Mouse (Mus musculus) ovary, postnatal 10 days (tissue): Measurements from ENCODE around the gene Atg101.

Experiments
- DNase-seq: peaks from one replicate; pipeline ENCODE4 v3.0.0; 2022; ENCODE audit warnings: low spot score

Gene Atg101

DNA sequence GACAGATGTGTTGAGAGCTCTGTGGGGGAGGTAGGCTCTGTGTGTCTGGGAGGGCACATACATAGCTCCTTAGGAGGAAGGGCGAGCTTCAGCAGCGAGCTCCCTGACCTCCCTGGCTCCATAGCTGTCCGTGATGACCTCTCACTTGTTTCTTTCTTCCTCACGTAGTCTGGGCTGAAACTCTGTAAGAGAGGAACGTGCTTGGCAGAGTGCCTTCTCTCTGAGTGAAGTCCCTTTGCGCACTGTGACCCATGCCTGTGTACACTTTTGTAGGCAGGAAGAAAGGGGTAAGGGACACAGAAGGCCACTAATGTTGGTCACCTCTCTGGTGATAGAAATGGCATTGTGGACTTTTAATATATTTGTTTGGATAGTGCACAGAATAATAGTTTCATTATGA, 3.3 kb downstream of the Atg101 start:
- DNase-seq, result no peak

DNA sequence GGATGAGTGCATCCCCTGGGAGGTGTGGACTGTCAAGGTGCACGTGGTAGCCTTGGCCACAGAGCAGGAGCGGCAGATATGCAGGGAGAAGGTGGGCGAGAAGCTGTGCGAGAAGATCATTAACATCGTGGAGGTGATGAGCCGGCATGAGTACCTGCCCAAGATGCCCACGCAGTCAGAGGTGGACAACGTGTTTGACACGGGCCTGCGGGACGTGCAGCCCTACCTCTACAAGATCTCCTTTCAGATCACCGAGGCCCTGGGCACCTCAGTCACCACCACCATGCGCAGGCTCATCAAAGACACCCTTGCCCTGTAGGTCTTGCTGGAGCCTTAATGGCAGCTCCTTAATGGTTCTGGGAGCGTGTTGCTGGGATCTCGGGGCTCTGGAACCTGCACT, 6.3 kb downstream of the Atg101 start:
- DNase-seq, result no peak

DNA sequence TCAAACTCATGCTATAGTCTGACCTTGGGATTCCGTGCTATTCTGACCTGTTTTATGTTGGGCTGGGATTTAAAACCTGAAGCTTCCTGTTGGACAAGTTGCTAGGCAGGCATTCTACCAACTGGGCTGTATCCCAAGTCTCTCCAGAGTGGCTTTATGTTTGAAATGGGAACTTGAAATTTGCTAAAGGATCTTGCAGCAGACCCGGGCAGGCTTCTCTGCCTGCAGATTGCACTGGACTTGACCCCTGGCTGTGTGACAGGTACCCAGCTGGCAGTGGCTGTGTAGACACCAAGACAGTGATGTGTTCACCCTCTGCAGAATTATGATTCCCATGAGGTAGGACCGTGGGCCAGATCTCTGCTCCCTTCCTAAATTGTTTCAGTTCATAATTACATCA, 7.9 kb downstream of the Atg101 start:
- no peak for DNase-seq

DNA sequence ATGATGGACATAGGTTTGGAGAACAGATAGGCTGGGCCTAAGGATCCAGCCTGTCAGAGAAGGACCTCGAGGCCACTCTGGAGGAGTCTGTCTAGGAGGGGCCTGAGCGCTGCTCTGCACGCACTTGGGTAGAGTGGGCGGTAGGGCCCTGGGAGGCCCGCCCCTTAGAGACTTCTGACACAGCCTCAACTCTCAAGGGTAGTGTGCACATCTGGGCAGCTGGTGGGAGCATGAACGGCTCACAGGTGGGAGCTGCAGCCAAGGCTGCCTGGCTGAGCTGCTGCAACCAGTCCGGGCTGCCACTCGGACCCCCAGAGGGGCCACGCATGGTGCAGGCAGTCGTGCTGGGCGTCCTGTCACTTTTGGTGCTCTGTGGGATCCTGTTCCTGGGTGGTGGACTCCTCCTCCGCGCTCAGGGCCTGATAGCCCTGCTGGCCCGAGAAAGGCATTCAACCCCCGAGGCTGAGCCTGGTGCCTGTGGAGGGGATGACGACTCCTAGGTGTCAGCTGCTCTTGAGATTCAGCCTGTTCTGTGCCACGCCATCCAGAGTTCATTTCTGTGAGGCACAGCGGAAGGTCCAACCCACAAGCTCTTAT, 9.1 kb downstream of the Atg101 start, which contains the start of gene 6030408B16Rik:
TSS of gene 6030408B16Rik (plus strand) at position 188 of the 597 bp plus-strand sequence.
- no peak for DNase-seq

DNA sequence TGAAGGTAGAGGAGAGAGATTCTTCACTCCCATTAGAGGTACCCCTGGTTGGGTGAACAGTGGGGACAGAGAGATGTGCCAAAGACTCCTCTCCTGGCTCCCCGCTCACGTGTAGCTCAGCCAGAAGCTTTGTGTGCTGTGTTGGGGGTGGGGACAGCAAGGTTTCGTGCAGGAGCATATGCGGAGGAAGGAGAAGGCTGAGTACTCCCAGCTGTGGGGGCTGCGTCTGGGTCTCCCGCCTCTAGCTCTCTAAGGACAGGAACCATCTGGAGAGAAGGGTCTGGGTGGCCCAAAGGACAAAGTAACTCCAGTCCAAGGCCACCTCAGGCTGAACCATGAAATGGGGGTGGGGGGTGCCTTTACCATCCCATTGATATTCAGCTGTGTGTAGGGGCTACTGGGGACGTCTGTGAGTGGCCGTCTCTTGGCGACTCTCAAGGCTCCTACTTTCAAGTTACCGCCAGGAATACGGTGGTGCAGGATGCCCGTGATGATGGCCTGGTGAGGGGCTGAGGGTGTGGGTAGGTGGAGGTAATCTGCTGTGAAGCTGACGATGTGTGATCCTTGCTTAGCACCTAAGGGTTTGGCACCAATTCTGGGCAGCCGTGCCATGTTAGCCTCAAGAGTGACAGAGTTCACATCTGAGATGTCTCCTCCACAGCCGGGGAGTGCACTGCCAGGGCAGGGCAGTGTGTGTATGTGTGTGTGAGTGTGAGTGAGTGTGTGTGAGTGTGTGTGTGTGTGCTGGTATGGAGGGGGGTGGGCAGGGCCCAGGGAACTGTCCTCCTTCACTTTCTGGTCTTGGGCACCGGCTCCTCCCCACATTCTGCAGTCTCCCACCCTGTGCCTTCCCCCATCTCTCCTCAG, 10.2 kb downstream of the Atg101 start:
- no peak for DNase-seq

DNA sequence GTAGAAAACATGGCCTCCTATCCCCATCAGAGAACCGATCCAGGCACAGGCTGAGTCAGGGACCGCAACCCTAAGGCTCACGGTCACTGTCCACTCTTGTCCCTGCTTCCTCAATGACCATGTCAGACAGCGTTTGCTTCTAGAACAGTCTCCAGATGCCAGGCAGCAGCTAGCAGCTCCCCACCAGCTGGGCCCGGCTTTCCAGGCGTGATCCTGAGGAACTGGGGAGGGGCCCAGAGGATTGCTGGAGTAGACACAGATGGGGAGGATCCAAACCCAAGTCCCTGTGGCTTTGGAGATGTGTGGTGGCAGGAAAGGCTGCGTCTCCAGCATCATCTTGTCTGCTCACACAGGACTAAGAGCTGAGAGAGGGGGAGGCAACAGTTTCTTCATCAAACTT, 11.0 kb downstream of the Atg101 start:
- no peak for DNase-seq

DNA sequence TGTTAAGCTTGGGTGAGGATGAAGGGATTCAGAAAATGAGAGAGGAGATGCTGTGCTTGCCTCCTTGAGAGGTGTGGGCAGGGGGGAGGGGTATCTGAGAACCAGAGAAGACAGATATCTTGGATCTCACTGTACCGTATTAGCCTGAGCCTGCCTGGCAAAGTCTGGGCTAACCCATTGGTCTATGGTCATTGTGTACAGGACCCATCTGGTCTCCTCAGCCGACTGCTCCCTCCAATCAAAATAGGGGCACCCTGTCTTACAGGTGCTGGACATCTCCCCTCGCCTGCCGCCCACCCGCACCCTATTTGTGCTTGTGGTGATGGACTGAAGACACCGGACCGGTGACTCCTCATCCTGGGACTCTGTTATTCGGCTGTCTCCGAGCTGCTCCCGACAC, 11.5 kb downstream of the Atg101 start:
- DNase-seq, result no peak

DNA sequence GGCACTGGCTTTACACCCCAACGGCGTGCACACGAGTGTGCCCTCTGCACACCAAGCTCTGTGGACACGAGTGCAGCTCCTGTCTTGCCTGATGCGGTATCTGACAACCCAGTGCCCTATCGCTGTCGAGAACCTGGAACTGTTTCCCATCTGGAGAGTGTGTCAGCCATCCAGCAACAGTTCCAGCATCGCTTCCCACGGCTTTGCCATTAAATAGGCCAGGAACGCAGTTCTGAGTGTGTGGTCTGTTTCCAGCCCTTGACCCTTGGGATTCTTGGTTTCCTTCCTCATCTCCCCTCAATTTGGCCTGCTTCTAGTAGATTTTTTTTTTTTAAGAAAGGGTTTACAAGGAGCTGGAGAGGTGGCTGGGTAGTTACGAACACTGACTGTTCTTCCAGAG, 12.0 kb downstream of the Atg101 start:
- DNase-seq, result no peak

DNA sequence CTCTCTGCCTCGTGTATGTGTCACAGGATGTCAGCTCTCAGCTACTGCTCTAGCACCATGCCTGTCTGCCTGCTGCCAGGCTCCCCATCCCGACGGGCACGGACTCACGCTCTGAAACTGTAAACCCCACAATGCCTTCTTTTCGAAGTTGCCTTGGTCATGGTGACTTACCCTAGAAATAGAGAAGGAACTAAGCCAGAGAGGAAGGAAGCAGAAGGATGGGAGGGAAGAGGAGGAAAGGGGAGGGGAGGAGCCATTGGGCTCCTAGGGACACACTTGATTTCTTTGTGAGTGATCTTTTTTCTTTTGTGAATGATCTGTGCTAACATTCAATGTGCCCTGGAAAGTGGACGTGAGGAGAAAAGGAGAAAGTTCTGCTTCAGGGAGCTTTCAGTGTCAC, 13.9 kb downstream of the Atg101 start:
- no peak for DNase-seq

DNA sequence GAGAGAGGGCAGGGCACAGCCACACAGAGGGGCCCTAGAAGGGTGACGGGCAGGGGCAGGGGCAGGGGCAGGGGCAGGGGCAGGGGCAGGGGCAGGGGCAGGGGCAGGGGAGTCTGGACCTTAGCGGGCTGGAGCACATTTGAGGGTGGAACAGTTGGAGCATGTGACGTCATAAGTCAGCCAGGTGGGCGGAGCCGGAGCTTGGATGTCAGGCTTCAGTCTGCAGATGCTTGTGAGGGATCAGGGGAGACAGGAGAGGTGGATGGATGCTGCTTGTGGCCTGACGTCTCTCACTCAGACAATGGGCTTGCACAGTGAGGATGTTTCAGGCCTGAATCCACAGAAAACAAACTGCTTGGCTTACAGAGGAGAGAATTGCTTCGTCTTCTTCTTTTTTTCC, 14.5 kb downstream of the Atg101 start:
- DNase-seq, result no peak

DNA sequence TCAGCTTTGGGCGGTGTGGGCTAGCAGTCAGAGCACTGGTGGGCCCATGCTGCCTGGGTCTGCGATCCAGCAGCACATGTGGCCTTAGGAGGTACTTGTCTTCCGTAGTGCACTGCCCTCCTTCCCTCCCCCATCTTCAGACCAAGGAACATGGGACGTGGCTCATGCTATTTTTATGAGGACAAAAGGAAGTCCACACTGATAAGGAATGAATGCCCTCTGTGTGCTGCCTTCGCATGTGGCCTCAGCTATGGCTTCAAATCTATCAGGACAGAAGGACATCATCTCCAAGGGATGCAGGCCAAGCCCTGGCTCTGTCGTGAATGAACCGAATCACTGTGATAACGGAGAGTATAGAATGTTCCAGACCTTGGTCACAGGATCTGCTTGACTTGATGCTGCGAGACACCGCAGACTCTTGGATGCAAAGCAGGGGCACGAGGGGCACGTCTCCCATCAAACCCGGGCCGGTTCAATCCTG, 15.4 kb downstream of the Atg101 start:
- no peak for DNase-seq

DNA sequence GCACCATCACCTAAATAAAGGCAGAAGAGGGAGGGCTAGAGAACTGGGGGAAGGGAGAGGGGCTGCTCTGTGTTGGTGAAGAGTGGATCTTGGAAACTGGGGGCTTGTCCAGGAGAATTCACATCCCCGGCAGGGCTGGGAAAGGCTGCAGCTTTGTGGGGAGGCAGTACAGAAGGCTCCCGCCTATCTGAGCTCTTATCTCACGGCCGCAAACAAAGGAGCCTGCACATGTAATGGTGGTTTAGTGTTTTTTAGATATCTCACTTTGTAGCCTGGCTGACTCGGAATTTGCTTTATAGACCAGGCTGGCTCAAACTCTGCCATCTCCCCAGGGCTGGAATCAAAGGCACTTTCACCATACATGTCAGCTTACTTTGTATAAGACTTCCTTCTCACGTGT, 16.1 kb downstream of the Atg101 start:
- DNase-seq, result no peak

DNA sequence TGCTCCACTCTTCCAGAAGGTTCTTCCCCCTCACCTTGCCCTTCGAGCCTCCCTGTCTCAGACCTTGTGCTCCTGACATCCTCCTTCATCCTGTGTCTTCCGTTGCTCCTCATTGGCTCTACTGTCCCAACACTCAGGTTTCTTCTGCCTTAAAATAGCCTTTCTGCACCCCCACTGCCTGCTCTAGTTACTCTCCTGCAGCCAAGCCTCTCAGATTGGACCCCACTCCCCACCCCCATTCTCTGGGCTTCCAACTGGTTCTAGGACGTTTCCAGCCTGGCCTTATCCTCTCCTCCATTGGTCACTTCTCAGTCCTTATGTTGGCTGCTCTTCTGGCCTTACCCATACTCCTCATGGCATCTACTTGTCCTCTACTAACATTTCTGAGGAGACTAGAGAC, 18.1 kb downstream of the Atg101 start:
- no peak for DNase-seq

DNA sequence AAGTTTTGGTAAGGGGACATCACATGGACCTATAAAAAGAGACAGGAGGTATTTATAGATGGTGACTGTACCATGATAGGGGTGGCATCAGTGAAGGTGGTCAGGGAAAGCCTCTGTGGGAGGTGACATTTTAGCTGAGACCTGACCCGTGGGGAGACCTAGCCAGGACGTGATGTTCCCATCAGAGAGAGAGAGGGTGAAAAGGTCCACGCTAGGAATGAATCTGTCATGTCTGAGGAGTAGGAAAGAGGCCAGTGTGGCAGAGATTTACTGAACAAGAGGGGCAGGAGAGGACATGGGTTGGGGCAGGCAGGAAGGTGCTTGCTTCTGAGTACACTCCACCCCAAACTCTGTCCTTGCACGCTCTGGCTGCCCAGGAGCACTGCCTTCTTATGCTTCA, 19.8 kb downstream of the Atg101 start:
- DNase-seq, result no peak

DNA sequence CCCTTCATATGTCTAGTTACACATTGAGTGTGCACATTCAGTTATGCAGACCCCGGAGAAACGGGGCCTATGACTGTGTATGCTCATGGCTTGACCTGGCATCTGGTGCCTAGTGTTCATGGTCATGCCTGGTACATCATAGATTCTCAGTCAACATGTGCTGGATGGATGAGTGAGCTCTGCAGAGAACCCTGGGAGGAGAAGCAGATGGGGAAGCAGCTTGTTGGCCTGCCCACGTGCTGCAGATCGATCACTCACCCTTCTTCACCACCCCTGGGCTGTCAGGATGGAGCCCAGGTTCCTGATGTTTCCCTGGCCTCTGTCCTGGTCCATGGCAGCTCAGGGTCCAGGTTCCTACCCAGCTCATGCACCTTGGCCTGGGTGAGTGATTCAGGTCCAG, 22.4 kb downstream of the Atg101 start:
- no peak for DNase-seq

DNA sequence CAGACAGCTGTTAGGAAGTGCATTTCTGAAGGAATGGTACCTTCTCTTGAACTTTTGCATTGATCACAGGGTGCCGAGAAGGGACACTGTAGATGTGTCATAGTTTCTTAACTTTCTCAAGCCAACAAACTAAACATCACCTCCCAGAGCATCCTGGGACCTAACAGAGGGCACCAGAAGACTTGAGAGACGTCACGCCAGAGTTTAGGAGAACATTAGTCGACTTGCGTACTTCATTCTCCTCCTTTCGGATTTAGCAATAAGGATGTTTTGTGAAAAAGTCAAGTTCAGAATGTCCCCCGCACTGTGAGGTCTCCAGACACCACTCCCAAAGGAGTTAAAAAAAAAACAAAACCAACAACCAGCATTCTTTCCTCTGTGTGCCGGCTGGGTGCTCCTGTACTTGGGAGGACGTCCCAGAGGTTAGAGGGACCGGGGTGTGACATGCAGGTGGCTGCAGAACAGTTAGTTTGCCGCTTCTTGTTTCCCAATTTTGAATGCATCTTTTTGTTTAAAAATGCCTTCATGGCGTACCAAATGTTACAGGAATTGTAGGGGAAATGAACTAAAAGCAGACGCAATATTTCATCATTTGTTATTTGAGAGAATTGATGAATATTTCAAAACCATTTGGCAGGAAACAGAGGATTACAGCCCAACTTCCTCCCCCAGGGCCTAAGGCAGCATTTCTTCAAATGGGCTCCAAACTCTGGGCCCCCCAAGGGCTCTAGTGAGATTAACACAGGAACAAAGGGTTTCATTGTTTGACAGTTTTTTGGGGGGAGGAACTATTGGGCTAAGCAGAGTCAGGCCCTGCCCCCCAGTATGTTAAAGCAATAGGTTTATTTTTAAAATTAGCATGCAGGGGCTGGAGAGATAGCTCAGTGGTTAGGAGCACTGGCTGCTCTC, 24.6 kb downstream of the Atg101 start:
- DNase-seq, result no peak

DNA sequence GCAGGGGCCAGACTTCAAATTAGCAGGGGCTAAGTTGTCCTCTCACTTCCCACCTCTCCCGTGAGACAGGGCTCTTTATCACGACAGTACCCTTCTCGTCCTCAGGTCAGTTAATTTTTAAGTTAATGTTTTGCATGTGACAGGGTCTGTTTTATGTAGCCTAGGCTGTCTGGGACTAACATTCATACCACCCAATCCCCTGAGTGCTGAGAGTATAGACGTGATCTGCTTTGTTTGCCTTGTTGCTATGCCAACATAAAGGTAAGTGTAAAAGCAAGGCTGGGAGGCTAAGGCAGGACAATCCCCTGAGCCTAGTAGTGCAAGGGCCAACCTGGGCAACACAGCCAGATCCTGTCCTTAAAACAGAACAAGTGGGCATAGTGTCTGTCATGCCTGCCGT, 25.4 kb downstream of the Atg101 start:
- no peak for DNase-seq

DNA sequence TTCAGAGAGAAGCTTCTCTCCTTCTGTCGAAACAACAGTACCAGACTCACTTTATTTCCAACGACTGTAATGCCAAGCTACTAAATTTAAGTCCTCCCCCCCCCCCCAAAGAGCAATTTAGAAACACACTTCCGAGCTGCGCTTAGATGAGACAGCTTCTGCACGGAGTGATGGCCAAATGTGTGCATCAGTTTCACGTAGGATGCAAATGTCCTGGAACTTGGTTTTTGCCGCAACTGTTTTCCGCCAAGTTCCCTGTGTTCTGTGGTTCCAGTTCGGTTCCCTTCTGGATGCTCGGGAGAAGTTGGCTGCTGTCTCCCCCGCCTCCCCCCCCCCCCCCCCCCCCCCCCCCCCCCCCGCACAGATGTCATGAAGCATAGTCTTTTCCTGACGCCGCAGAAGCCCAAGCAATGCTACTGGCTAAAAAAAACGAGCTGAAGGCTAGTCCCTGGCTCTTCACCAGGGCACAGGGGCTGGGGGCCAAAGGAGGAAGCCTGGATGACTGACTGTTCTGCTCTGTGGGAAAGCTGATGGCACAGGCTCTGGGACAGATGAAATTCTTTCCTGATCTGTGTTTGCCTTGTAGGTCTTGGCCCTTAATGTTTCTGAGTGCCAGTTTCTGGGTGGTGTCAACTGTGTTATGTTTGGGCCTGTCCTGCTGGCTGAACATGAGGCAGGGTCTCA, 27.2 kb downstream of the Atg101 start:
- DNase-seq, result no peak

DNA sequence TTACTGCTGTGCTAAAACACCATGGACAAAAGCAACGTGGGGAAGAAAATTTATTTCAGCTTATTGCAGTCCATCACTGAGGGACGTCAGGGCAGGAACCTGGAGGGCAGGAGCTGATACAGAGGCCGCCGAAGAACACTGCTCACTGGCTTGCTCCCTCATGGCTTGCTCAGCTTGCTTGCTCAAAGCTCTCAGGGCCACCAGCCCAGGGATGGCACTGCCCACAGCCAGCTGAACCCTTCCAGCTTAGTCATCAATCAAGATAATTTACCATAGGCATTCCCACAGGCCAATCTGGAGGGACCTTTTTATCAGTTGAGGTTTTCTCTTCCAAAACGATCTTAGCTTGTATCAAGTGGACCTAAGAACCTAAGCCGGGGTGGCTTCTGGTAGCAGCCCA, 27.9 kb downstream of the Atg101 start:
- DNase-seq, result no peak

DNA sequence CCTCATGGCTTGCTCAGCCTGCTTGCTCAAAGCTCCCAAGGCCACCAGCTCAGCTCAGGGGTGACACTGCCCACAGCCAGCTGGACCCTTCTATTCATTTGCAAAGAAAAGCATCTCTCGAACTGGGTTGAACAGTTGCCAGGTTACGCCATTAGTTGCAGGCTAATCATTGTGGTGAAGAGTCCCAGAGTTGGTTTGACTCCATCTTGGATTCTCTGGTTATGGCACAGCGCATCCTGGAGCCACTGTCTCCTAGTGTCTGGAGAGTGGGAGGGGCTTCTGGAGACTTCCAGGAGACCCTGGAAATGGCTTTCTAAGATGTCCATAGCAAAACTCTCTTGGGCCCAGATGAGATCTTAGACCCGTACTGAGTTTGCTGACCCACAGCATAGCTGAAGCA, 31.3 kb downstream of the Atg101 start:
- no peak for DNase-seq

DNA sequence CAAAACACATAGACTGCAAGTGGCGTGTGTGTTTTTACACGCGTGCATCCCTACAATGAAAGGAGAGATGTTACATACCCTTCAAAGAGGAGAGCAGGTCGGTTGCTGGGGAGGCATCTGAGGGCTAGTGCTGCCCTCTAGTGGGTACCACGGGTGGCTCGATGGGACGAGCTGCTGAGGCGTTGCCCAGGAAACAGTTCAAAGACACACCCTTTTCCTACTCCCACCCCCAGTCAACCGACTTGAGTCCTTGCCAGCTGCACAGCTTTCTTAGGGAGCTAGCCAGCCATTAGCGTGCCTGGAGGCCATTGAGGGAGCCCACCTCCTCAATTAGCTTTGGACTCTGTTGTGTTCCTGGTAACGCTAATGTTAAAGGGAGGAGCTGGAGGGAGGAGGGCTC, 31.8 kb downstream of the Atg101 start:
- DNase-seq, result peak; percentile 79

DNA sequence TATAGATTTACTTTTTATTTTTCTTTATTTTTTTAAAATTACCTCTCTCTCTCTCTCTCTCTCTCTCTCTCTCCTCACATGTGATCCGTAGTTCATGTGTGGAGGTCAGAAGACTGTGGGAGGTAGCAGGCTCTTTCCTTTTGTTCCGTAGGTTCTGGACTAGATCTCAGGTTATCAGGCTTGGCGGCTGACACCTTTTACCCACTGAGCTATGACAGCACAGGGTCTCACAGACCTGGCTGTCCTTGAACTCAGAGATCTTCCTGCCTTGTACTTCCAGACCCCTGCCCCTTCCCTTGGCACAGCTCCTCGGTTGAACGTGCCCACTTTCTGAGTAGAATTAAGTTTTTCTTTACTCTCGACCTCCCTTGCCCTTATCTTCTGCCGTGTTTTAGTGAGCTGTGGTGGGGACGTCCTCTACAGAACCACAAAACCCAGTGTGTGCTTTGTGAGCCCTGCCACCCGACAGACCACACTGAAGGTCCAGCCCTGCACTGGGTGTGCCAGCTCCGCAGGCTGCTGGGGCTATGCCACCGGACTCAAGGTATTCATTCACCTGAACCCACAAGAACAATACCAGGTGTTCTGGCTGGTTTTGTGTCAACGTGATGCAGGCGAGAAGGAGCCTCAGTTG, 32.3 kb downstream of the Atg101 start:
- no peak for DNase-seq
